Mouse (Mus musculus): ENCODE measurements around the gene Igfbp2.

DNA sequence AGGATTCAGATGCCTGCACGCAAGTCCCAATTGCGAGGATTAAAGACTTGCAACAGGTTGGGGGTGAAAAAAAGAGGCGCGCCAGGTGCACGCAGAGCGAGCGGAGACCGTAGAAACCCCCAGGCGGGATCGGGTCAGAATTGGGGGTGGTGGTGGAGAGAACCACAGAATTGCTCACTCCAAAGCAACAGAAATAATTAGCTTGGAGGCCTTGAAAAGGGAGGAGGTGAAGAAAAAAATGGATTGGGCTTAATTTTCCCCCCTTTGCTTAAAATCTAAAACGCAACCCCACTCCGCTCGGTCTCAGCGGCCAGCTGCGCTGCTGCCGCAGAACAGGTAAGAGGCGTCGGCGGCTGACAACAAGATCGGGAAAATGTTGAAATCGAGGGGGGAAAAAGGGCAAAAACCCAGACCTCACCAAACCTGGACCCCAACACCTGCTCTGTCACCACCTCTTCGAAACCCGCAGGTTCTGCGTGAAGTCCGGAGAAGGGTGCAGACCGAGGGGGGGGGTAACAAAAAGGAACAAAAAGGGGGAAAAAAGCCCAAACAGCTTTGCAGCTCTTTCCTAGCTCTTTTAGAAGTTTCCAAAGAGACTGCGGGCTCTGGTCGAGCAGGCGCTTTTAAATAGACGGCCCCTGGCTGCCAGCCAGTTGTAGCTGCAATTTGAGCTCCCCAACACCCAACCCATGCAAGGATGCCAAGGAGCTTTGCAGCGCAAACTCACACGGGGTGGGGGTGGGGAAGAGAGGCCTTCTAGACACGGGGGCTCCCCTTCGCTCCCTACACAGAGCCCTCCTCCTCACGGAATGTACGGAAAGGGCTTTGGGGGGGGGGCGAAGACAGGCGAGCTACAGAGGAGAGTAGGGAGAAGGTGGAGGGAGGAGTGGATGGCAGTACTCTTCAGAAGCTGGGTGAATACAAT, 50.2 kb downstream of the Igfbp2 start, which contains the start of gene Igfbp5:
- TF ChIP-seq POLR2A (IDR thresholded peaks at IDR 0.05; ENCODE audit: borderline replicate concordance, extremely low read depth, insufficient read depth, insufficient read length, poor library complexity, severe bottlenecking) (peak; percentile 31; the same call in 1 of the 2 replicates), CTCF (IDR thresholded peaks at IDR 0.05; ENCODE audit: borderline replicate concordance, extremely low read depth, insufficient read depth, insufficient read length) (no peak)

Data from brain, embryonic 14.5 days (tissue).